Mouse (Mus musculus) MEL (cell line): ENCODE data around the gene 2210017I01Rik. TPM values are rescaled to one million over a fixed set of nuclear protein-coding genes. Genes with fewer than 3 reads are reported as not detected.
A peak's percentile ranks its signal among the peaks of the same experiment; 100 is the strongest.

Experiments
- DNase-seq: peaks from one replicate; pipeline ENCODE4 v3.0.0; 2011; ENCODE audit warnings: low read depth, low spot score
- H3K27ac ChIP-seq: 2 replicates; pipeline ENCODE4 v1.5.1; 2012; ENCODE audit warnings: low read depth, mild to moderate bottlenecking, control low read depth, low read length, moderate library complexity; ENCODE audit not compliant: control insufficient read depth
- H3K27me3 ChIP-seq, 2 experiments: fragments of 150-350 bp in 1 of 2; sonication (generic) in 1 of 2; 2 replicates each; pipeline ENCODE4 v1.6.1; 2012; ENCODE audit warnings: low read length in 2 of 2, mild to moderate bottlenecking in 2 of 2, improper control_type of control experiment in 1 of 2, moderate library complexity in 1 of 2; ENCODE audit not compliant: insufficient read depth in 2 of 2, control insufficient read depth in 1 of 2
- H3K36me3 ChIP-seq, 2 experiments: 2 replicates each; pipeline ENCODE4 v1.6.1; 2012 to 2014; ENCODE audit warnings: low read length in 2 of 2, improper control_type of control experiment in 1 of 2, inconsistent platforms in 1 of 2, mild to moderate bottlenecking in 1 of 2; ENCODE audit not compliant: insufficient read depth in 2 of 2, control insufficient read depth in 1 of 2
- H3K4me1 ChIP-seq, 2 experiments: fragments of 150-350 bp in 1 of 2; sonication (generic) in 1 of 2; 2 replicates each; pipeline ENCODE4 v1.6.1; 2012; ENCODE audit warnings: low read length in 2 of 2, improper control_type of control experiment in 1 of 2, mild to moderate bottlenecking in 1 of 2; ENCODE audit not compliant: insufficient read depth in 2 of 2, control insufficient read depth in 1 of 2
- H3K4me3 ChIP-seq, 2 experiments: fragments of 150-350 bp in 1 of 2; sonication (generic) in 1 of 2; 2 replicates each; pipeline ENCODE4 v1.5.1; 2012; ENCODE audit warnings: low read depth in 2 of 2, low read length in 2 of 2, mild to moderate bottlenecking in 2 of 2, moderate library complexity in 2 of 2, control low read depth in 1 of 2, improper control_type of control experiment in 1 of 2; ENCODE audit not compliant: control insufficient read depth in 1 of 2, insufficient read depth in 1 of 2
- H3K79me2 ChIP-seq: 2 replicates; pipeline ENCODE4 v1.6.1; 2012; ENCODE audit warnings: mild to moderate bottlenecking, low read length, moderate library complexity; ENCODE audit not compliant: control insufficient read depth, poor library complexity, insufficient read depth
- H3K9ac ChIP-seq: 2 replicates; pipeline ENCODE4 v1.6.1; 2012; ENCODE audit warnings: low read depth, mild to moderate bottlenecking, control low read depth, low read length, moderate library complexity; ENCODE audit not compliant: control insufficient read depth, poor library complexity, severe bottlenecking
- H3K9me3 ChIP-seq: fragments of 150-350 bp; sonication (generic); replicated peaks from 2 replicates; pipeline ENCODE4 v1.6.1; 2012; ENCODE audit warnings: mild to moderate bottlenecking, low read length, improper control_type of control experiment, moderate library complexity; ENCODE audit not compliant: insufficient read depth
- CTCF ChIP-seq, 3 experiments: IDR thresholded peaks in 2 of 3; conservative IDR thresholded peaks in 1 of 3; 2 replicates each; pipeline ENCODE4 v1.5.1; 2011 to 2012; ENCODE audit warnings: low read length in 3 of 3, low read depth in 2 of 3, mild to moderate bottlenecking in 2 of 3, improper control_type of control experiment in 1 of 3, inconsistent platforms in 1 of 3, mixed read lengths in 1 of 3, moderate library complexity in 1 of 3; ENCODE audit not compliant: control insufficient read depth in 1 of 3, insufficient read depth in 1 of 3, poor library complexity in 1 of 3, severe bottlenecking in 1 of 3
- JUND ChIP-seq: IDR thresholded peaks from 2 replicates; pipeline ENCODE4 v1.6.1; 2011; ENCODE audit warnings: low read depth, mild to moderate bottlenecking, improper control_type of control experiment, low read length
- MAFK ChIP-seq: IDR thresholded peaks from 2 replicates; pipeline ENCODE4 v1.6.1; 2011; ENCODE audit warnings: low read depth, mild to moderate bottlenecking, low read length, improper control_type of control experiment, borderline replicate concordance
- MAZ ChIP-seq: IDR thresholded peaks from 2 replicates; pipeline ENCODE4 v1.6.1; 2012; ENCODE audit warnings: low read depth, mild to moderate bottlenecking, inconsistent platforms, low read length, improper control_type of control experiment
- MEF2A ChIP-seq: IDR thresholded peaks from 2 replicates; pipeline ENCODE4 v1.6.1; 2014; ENCODE audit warnings: low read depth, mild to moderate bottlenecking, inconsistent platforms, low read length, improper control_type of control experiment; ENCODE audit not compliant: poor library complexity, insufficient replicate concordance, severe bottlenecking; ENCODE audit errors: extremely low read depth
- MYB ChIP-seq: IDR thresholded peaks from 2 replicates; pipeline ENCODE4 v1.6.1; 2011; ENCODE audit warnings: mild to moderate bottlenecking, low read depth, low read length, improper control_type of control experiment
- NRF1 ChIP-seq: IDR thresholded peaks from 2 replicates; pipeline ENCODE4 v1.6.1; 2014; ENCODE audit warnings: low read depth, mild to moderate bottlenecking, inconsistent platforms, low read length, improper control_type of control experiment, moderate library complexity; ENCODE audit not compliant: poor library complexity, insufficient read depth, severe bottlenecking
- RAD21 ChIP-seq: IDR thresholded peaks from 2 replicates; pipeline ENCODE4 v1.6.1; 2011; ENCODE audit warnings: mild to moderate bottlenecking, low read depth, low read length, improper control_type of control experiment
- RCOR1 ChIP-seq: IDR thresholded peaks from 2 replicates; pipeline ENCODE4 v1.6.1; 2012; ENCODE audit warnings: low read depth, mild to moderate bottlenecking, inconsistent platforms, low read length, improper control_type of control experiment
- SMC3 ChIP-seq: IDR thresholded peaks from 2 replicates; pipeline ENCODE4 v1.6.1; 2011; ENCODE audit warnings: low read depth, low read length, improper control_type of control experiment
- TBP ChIP-seq: IDR thresholded peaks from 2 replicates; pipeline ENCODE4 v1.8.0; 2011; ENCODE audit warnings: low read depth, low read length, improper control_type of control experiment
- USF2 ChIP-seq, 2 experiments: IDR thresholded peaks; 2 replicates each; pipeline ENCODE4 v1.6.1; 2011 to 2012; ENCODE audit warnings: improper control_type of control experiment in 2 of 2, low read length in 2 of 2, borderline replicate concordance in 1 of 2, inconsistent platforms in 1 of 2, low read depth in 1 of 2, mild to moderate bottlenecking in 1 of 2; ENCODE audit not compliant: insufficient read depth in 1 of 2
- ZC3H11A ChIP-seq: IDR thresholded peaks from 2 replicates; pipeline ENCODE4 v1.6.1; 2012; ENCODE audit warnings: low read depth, mild to moderate bottlenecking, inconsistent platforms, low read length, improper control_type of control experiment
- ZNF384 ChIP-seq: IDR thresholded peaks from 2 replicates; pipeline ENCODE4 v1.6.1; 2012; ENCODE audit warnings: low read depth, mild to moderate bottlenecking, inconsistent platforms, low read length, improper control_type of control experiment
- polyA plus RNA-seq, 2 experiments: library from polyadenylated mRNA; stranded (reverse) in 1 of 2; unstranded in 1 of 2; fragments of >175 nt in 1 of 2; fragments of >200 nt in 1 of 2; gene quantifications; 2 replicates each; pipeline versions ENCODE4 v1.2.1 to v1.2.4; 2012; ENCODE audit warnings: low replicate concordance in 2 of 2, low read depth in 1 of 2; ENCODE audit not compliant: insufficient read length in 2 of 2, insufficient read depth in 1 of 2, missing spikeins in 1 of 2
- total RNA-seq: library from RNA; depleted of rRNA; stranded (reverse); fragments of 300-350 nt; gene quantifications from 2 replicates; pipeline ENCODE4 v1.2.3, GENCODE M21; 2012

Gene 2210017I01Rik
- total and polyA plus RNA-seq, 3 experiments: not detected

- Histone ChIP-seq H3K4me1 (no peaks in the 10 kb centered on the region), H3K4me3 (no peak overlapping the region), H3K27me3 (no peaks in the 10 kb centered on the region), H3K9ac (no peak overlapping the region), H3K27ac (no peak overlapping the region), H3K36me3 (no peaks in the 10 kb centered on the region), H3K79me2 (no peaks in the 10 kb centered on the region), H3K9me3 (no peaks in the 10 kb centered on the region)
- DNase-seq: peak; percentile 53
- TF ChIP-seq USF2 (IDR thresholded peaks at IDR 0.05; ENCODE audit: borderline replicate concordance in 1 of 2, insufficient read depth in 1 of 2, low read depth in 1 of 2, low read length in 2 of 2) (no peak), NRF1 (no peak), CTCF (IDR thresholded peaks at IDR 0.05 in 2 of 3, conservative IDR thresholded peaks at IDR 0.05 in 1 of 3; ENCODE audit: control insufficient read depth in 1 of 3, insufficient read depth in 1 of 3, low read depth in 2 of 3, low read length in 3 of 3, poor library complexity in 1 of 3, severe bottlenecking in 1 of 3) (peak; percentile 13 to 60 (median 20); a peak in 4 of 6 replicates), TBP (no peak), ZNF384 (no peak), SMC3 (peak; percentile 71), MEF2A (no peak), RAD21 (peak; percentile 51), MAZ (no peak), ZC3H11A (peak; percentile 8; the same call in 1 of the 2 replicates)
These were observed 5.1 kb downstream of the 2210017I01Rik start for GRCm38 (mm10) chr3:92602169-92602568.

- Histone ChIP-seq H3K79me2 (no peaks in the 10 kb centered on the region), H3K9ac (no peak overlapping the region), H3K36me3 (no peaks in the 10 kb centered on the region), H3K4me1 (no peaks in the 10 kb centered on the region), H3K27me3 (no peaks in the 10 kb centered on the region), H3K27ac (no peak overlapping the region), H3K9me3 (no peaks in the 10 kb centered on the region), H3K4me3 (no peak overlapping the region)
- TF ChIP-seq RCOR1: no peak
- peak; percentile 15; the same call in 1 of the 2 replicates for TF ChIP-seq SMC3
- DNase-seq: no peak
These were observed 6.8 kb downstream of the 2210017I01Rik start for GRCm38 (mm10) chr3:92600456-92600855.

GRCm38 (mm10) chr3:92599973-92600372, 7.3 kb downstream of the 2210017I01Rik start:
- Histone ChIP-seq H3K9ac (no peak overlapping the region), H3K27ac (no peak overlapping the region), H3K79me2 (no peaks in the 10 kb centered on the region), H3K4me1 (no peaks in the 10 kb centered on the region), H3K9me3 (no peaks in the 10 kb centered on the region), H3K27me3 (no peaks in the 10 kb centered on the region), H3K36me3 (no peaks in the 10 kb centered on the region), H3K4me3 (no peak overlapping the region)
- no peak for TF ChIP-seq CTCF (IDR thresholded peaks at IDR 0.05 in 2 of 3, conservative IDR thresholded peaks at IDR 0.05 in 1 of 3; ENCODE audit: control insufficient read depth in 1 of 3, insufficient read depth in 1 of 3, low read depth in 2 of 3, low read length in 3 of 3, poor library complexity in 1 of 3, severe bottlenecking in 1 of 3)
- TF ChIP-seq JUND: no peak
- no peak for TF ChIP-seq NRF1
- no peak for TF ChIP-seq MYB
- peak; percentile 86 for TF ChIP-seq MAFK
- no peak for TF ChIP-seq TBP
- no peak for DNase-seq
